Mouse (Mus musculus): ENCODE measurements at regions not wholly inside any gene's neighbourhood (a gene's known extent, or its start where the extent isn't known, plus 50 kb on each side); places are given as distances from the start of the nearest gene placed in this dataset.

DNA sequence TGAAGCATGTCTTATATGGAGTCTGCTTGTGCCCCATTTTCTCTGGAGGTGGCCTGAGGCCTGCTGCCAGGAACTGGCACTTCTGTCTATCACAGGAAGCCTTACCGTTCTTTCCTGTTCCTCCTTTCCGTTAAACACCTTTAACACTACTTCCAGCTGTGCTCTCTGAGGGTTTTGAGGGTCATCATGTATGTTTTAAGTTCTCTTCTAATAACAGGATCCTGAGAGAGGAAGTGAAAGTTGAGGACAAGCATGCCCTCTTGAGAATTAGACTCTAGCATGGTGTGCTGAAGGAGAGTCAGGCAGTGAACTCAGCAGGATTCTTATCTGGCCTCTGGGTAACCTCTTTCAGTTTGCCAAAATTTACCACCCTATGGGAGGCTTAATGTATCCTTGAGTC is 418.0 kb upstream of the 9430069I07Rik start:
- DNase-seq, result no peak

- DNase-seq, result no peak
Measured at GRCm38 (mm10) chr15:34751746-34752145, 394.1 kb upstream of the 9430069I07Rik start.

DNA sequence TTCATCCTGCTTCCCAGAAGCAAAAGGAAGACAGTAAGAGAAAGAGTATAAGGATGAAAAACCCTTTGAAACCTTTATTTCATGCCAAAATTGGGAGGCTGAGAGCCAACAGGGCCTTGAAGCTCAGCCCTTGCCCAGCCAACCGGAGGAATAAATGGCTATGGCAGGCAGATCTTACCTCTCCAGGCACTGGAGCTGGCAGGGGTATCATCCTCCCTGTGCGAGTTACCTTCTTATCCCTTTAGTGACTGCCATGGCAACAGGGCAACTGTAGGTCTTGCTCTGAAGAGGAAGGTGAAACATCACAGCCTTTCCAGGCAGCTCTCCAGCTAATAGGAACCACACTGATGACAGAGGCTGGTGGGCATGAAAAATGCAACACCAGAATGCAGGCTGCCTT is 393.3 kb upstream of the 9430069I07Rik start:
- DNase-seq, result no peak

DNA sequence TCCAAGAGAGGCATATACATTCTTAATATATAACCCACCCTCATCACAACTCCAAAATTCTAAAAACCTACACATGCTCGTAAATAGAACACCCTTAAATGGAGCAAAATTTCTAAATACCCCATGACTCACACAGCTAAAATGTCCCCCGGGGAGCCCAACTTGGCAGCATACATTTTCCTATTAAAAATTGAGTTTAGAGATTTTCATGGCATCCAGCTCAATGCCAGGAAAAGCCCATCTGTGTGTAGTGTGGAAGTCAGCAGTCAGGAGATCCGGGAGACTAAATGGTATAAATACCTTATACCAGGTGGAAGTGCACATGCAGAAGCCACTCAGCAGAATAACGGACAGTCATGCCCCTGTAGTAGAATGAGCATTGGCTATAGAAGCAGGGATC is 389.4 kb upstream of the 9430069I07Rik start:
- DNase-seq, result no peak

- DNase-seq, result peak; percentile 6
Measured at GRCm38 (mm10) chr15:34743130-34743782, 385.6 kb upstream of the 9430069I07Rik start.

DNA sequence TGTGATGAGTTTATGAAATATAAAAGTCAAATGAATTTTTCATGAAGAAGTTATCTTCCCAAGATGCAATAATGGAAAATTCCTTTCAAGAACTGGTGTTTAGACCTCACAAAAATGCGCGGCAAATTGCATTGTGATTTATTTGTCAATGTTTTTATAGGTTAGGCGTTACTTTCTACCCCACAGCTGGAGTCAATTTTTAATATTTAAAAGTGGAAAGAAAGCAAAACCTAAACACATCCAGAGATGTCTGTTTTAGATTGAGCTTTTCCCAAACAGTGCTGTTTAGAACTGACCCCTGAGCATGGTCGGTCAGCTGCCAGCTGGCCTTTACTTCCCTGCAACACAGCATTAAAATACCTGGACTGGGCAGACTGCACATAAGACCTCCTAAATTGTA is 383.8 kb upstream of the 9430069I07Rik start:
- DNase-seq, result no peak

All from adrenal gland, adult 8-10 months (tissue).